Mouse (Mus musculus) G1E (cell line): ENCODE measurements around the gene Bptf.

Experiments used
- CTCF ChIP-seq: IDR thresholded peaks from 2 replicates; pipeline ENCODE4 v1.5.1; 2012; ENCODE audit warnings: low read depth, low read length, inconsistent platforms, mixed read lengths
- GATA1 ChIP-seq: IDR thresholded peaks from 2 replicates; pipeline ENCODE4 v1.6.1; 2012; ENCODE audit warnings: borderline replicate concordance, low read length, inconsistent platforms, mixed read lengths
- POLR2AphosphoS5 ChIP-seq: IDR thresholded peaks from 2 replicates; pipeline ENCODE4 v1.6.1; 2012; ENCODE audit warnings: low read depth, low read length, inconsistent platforms; ENCODE audit not compliant: insufficient replicate concordance

DNA sequence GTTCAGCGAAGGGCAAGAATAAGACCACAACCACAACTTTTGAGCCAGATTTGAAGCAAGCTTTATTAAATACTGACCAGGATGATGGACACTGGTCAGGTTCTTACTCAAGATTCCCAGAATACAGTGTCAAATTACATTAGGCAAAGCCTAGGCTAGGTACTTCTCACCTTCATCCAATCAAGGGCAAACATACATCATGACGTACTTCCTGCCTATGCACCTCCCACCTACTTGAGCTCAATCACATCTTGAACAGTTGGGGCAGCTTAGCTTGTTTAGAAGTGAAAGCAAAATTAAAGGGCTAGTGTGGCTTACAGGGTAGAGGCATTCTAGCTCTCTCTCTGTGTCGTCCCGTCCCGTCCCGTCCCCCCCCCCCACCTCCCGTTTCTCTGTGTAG, 22.5 kb upstream of the Bptf start:
- TF ChIP-seq CTCF (no peak), GATA1 (no peak), POLR2AphosphoS5 (no peak)
